Mouse (Mus musculus) CD4-positive helper T cell, adult 2 months (primary cell): ENCODE data around the gene Teddm1a.
A peak's percentile ranks its signal among the peaks of the same experiment; 100 is the strongest.
"Not testable (repeated sequence)": the region's sequence is repeated elsewhere in the genome, so short reads cannot be mapped to it uniquely, and the experiment has no call there.

Experiments used
- DNase-seq: peaks from one replicate; pipeline ENCODE4 v3.0.0-alpha.2; 2012; ENCODE audit warnings: low read depth, missing footprints, low spot score

Gene Teddm1a

DNA sequence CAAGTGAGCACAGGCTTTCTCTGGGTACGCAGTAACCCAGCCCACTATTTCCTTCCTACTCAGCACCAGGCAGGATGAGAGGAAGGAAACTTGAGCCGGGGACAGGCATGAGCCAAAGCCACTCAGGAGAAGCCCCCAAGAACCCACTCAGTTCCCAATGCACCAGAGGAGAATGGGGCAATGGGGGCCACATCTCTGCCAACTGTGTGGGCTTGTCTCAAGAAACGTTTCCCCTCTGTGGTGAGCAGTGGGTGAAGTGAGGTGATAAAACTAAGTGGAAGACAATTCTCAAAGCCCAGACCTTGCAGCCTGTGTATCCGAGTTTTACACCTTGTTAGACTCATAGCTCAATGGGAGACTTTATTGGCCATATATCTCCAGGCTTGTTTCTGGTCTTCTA is at the start of gene Teddm1a:
Gene Teddm1a (plus strand): TSS at position 301 of the 400 bp plus-strand sequence.
- DNase-seq = no peak

DNA sequence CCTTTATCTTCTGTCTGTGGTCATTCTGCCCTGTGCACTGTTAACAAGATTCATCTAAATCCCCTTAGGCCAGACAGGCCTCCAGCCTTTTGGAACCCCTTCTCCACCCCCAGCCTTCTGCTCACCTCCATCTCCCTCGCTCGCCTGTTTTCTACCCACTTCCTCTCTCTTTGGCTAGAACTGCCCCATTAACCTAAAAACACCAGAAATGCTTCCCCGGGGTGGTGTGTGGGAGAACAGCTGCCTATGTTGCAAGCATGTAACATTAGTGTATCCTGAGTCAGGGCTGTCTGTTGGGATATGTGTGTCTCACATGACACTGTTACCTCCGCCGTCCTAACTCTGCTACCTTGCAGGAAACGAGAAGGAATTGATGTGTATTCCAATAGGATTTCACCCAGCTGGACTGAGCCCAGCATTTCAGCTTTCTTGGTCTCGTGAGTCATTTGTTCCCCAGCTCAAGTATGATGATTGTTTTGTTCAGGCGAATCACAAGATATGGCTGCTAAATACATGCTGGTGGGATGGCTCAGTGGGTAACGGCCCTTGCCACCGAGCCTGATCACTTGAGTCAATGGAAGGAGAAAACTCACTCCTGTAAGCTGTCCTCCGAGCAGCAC is 49.3 kb upstream of the Teddm1a start:
- DNase-seq = peak; percentile 5

DNA sequence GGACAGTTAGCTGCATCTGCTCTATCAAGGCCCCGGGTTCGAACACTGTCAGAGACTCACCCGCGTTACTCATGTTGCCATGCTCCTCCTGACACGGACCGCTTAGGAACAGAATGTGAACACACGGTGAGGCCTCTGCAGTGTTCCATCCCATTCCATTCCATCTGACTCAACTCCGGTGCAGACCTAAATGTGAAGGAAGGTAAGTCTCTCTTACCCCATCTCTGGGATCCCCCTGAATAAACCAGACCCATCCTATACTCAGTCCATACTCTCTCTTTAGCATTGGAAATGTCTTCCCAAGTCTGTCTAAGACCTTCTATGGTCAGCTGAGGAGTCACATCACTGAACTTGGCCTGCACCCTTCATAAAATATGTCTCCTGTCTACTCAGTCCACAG is 47.5 kb upstream of the Teddm1a start, which contains the start of gene Rgsl1:
Gene Rgsl1 (minus strand): TSS at position 101 of the 400 bp plus-strand sequence.
- DNase-seq = no peak

DNA sequence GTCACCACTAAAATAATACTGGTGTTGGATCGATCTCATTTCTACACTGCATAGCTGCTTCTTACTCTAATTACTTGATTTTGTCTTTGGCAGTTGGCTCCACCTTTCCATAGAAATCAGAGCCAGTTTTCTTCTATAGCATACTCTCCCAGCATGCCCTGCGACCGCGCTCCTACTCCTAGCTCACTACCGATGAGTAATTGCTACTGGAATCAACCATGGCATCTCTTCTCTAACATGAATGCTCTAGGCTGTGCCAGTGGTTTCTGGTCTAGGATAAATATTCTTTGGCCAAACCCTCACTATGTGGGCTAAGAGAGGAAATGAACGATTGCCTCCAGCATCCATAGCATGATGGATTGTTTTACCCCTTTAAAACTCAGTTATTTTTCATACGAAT is 45.1 kb upstream of the Teddm1a start:
- no peak for DNase-seq

DNA sequence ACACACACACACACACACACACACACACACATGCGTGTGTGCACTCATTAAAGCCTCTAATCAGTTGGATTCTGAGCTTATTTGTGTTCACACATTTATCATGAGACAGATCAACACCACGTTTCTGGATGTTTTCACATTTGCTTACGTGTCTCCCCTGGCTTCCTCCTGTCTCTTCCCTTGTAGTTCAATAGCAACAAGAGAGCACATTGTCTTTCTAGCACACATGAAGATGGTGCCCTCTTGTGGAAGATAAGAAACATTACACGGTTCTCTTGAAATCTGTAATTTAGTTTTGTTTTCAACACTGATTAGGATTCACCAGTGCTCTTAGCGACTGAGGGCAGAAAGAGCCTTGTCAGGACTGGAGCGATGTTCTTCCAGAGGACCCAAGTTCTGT is 44.7 kb upstream of the Teddm1a start:
- peak; percentile 49 for DNase-seq

DNA sequence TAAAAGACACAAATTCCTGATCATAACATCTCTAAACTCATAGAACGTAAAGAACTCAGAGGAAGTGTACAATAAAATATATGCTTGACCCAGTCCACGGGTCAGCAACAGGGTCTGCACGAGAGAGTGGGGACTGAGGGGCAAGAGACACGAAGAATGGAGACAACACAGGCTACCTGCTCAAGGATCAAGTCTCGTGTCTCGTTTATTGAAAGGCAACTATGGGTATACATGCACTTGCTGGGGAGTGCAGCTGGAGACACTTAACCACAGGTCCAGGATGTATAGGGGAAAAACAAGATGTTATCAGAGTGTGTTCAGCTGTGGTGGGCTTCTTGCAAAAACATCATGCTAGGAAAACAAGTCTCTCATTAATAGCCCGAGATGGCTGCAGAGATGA is 38.8 kb upstream of the Teddm1a start:
- DNase-seq = not testable (repeated sequence)

DNA sequence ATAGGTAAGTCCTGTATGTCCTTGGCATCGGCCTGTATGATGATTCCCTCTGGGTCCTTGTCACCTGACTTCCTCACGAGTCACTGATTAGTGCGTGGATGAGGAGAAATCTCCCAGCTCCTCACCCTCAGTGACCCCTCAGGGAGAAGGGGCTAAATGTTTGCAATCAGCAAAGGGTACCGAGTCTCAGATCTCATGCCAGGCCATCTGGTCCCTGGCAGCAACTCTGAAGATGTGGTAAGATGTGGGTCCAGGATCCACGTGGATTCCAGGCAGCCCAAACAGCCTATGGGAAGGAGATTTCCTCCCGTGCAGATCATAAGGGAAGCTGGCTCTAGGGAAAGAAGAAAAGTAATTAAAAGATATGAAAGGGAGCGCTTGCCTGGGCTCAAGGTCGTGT is 35.6 kb upstream of the Teddm1a start:
- no peak for DNase-seq

DNA sequence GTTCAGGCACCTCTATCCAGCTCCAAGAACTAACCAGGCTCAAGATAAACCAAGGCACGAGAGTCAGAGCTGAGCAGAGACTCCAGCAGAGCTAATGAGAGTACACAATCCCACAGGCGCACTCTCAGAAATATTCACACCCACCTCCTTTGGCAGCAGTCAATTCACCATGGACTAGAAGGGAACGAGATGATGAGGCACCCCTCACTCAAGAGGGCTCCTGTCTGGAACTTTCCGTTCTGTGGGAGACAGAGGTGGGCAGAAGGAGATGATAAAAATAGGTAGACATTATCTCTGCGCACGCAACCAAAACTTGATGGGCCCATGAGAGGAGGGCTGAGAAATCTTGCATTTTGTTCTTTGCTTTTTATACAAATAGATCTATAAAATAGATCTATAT is 17.5 kb upstream of the Teddm1a start, which contains the start of gene Teddm1b:
Gene Teddm1b (plus strand): TSS at position 301 of the 400 bp plus-strand sequence.
- DNase-seq = no peak

DNA sequence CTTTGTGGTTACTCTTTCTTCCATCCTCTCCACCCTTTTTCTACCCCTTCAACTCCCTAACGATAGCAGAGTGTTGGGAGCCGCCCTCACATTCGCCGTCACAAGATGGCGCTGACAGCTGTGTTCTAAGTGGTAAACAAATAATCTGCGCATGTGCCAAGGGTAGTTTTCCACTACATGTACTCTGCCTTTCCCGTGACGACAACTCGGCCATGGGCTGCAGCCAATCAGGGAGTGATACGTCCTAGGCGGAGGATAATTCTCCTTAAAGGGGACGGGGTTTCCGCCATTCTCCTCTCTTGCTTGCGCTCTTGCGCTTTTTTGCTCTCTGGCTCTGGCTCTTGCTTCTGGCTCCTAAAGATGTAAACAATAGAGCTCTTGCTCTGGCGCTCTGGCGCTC is 11.2 kb upstream of the Teddm1a start:
- not testable (repeated sequence) for DNase-seq

DNA sequence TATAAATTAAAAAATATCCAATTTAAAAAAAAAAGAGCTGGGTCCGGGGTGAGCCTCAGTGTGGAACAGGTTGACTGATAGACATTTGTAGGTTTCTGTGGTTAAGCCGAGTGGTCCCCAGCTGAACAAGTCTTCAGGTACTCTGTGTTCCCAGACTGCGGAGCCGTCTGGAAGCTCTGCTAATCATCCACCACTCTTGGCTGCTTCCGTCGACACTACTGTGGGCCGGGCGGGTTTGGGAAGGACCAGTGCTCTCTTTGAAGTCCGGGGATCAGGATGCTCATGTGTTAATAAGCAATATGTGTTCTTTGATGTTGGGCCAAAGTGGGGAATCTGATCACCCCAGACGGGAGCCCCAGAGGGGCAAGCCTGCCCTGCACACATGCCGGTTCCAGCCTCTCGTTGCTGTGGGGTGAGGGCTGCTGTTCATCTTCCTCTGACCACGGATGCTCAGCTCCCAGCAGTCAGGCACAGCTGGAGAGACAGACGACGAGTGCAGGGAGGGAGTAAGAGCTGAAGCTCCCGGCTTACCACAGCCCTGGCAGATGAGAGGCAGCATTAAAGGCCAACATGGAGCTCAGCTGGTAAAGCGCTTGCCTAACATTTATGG is 5.4 kb upstream of the Teddm1a start:
- DNase-seq = no peak

DNA sequence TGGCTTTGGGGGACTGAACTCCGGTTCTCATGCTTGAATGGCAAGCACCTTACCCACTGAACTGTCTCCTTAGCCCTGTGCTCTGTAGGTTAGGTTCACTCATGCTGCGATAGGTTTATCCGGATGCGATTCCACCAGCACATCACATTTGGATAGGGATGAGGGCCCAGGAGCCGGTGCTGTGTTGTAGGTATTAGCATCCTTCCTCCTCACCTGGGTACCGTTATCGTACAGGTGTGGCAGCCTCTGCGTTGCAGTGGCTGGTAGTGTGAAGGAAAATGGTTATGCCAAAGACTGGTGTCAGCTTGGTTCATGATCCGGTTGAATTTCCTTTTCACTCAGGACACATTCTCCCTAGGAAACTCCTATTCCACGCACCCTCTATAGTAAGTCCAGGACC is 1.4 kb upstream of the Teddm1a start:
- no peak for DNase-seq

DNA sequence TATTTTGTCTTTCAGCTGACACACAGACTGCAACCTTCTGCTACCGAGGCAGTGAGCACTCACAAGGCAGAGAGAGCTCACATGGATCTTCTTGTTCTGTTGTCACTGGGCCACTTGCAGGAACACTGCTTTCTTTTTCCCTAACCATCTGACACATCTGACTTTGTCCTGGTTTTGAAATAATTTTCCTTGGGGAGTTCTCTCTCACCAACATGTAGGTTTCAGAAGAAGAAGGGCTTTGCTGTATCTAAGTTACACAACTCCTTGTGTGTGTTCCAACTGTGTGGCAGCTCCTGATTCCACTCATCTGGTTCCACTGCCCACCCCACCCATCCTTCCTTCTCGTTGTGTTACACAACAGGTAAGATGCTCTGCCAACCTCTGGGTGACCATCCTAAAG is 2.2 kb downstream of the Teddm1a start:
- DNase-seq = no peak

DNA sequence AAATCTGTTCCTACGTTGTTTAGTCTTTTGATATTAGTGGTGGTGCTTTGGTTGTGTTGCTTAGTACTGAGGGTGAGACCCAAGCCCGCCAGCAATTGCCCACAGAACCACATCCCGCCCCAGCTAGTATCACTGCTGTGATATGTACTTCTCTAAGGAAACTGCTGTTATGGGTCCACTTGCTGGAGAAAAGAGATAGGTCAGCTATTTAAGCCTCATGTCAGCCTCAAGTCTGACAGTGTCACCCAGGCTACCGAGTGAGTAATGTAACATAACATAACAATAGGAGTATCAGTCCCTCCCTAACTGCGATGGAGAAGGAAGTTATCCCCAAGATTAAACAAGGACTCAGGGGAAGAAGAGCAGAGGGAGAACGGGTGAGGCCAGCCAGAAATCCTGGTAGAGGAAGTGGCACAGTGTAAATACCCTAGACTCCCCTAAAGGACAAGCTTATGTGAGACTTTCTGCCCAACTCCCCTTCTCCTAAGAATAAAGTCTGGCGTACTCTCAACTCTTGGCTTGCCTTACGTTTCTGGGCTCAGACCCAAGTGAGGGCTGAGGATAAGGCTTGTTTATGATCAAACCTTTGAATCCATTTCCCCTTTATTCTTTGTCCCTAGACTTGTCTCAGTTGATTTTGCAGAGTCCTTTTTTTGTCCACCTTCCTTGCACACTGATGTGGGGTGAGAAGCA is 2.8 kb downstream of the Teddm1a start:
- no peak for DNase-seq

DNA sequence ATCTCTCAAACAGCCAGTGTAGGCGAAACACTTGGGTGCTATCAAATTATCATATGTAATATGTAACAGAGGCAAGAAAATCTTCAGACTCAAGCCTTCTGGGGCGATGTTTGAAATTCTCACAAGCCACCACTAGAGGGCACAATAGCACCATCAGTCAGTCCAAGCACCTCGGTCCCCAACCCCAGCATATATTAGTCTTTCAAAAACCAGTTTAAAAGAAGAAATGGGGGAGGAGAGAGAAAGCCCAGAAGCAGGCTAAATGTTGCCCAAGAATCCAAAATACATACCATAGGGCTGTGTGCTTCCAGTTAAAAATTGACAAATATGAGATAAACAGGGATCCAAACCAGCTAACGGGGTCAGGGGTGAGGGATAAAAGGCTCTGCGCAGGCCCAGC is 3.4 kb downstream of the Teddm1a start:
- DNase-seq = peak; percentile 73

DNA sequence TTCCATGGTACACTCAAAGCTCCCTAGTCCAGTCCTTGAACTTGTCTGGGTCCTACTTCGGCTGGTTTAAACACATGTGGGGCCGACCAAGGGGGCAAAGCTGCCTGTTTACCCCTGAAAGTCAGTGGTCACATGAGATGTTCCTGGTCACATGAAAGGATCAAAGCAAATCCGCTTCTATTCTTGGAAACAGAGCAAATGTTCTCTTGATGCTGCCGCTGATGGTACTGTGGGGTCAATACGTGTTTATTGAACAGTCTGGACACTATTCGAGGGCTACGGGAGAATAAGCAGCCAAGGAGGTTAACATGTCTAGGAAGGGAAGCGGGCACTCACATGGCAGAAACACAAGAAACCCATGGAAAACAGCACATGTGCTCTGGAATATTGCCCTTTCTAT is 5.7 kb downstream of the Teddm1a start:
- DNase-seq = no peak

DNA sequence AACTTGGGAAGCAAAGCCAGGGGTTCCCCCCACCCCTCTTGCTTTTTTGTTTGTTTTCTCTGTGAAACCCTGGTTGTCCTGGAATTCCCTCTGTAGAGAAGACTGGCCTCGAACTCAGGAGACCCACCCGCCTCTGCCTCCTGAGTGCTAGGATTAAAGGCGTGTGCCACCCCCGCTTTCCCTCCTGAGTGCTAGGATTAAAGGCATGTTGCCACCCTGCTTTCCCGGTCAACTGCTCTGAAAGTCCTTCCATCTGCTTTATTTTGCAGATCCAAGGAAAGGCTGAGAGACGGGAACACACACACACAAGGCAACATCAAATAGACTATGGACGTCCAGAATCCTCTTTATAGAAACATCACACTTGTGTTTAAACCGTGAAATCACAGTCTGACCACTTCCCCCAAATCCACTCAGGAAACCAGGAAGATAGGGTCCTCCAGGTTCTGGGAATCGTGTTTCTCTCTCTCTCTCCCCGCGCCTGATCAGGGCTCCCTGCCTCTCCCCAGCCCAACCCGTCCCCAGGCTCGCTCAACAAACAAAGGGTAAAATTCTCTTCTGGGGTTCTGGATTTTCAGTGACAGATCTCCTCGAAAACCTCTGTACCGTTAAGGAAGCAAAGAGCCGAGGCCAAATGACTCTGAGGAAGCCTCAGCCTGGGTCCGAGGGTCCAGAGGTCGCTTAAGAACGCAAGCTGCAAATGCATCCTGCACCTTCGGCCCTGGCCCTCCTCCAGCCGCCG is 7.6 kb downstream of the Teddm1a start:
- no peak for DNase-seq

DNA sequence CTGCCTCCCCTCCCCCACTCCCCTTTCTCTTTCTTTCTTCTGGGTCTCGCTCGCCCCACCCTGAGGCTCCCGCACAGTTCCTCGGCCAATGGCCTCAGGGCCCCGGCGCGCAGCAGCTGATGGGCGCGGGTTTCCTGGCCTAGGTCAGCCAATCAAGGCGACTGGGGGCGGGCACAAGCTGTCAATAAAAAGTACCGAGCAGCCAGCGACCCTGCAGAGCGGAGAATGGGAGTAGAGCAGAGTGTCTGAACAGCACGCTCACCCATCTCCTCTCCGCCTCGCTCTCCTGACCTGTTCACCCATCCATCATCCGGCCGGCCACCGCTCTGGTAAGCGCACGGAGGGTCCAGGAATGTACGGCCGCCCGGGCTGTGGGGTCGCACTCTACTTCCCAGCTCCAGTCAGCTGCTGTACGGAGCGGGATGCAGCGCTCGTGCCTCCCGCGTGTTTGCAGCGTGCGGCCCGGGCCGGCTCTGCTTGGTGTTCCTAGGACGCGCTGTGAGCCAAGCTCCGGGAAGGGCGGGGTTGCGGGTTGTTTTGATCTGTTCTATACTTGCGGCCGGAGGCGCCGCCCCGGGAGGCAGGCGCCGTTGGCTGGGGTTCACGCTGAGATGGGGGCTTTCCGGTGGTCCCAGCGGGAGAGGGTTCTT is 8.3 kb downstream of the Teddm1a start, which contains the start of the genes Glul and Teddm2:
Gene Glul (plus strand): TSS at position 214 of the 650 bp plus-strand sequence.
Gene Teddm2 (minus strand): TSS at position 498 of the 650 bp plus-strand sequence.
- peak; percentile 95 for DNase-seq

DNA sequence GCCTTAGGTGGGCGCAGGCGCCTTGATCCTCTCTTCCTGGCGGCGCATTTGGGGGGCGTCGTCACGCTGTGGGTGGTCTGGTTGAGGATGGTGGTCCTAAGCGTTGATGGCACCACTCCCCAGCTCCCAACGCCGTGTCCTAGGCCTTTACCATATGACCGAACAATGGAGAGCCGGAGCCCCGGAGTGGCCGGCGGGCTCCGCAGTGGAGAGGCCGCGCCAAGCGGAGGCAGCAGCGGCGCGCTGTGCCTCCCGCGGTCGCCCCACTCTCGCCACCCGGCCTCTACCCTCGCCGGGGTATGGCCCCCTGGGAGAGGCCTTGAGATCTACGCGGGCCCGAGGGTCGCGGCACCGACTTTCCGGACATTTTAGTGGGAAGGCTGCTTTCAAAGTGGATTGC is 8.8 kb downstream of the Teddm1a start:
- DNase-seq = no peak

DNA sequence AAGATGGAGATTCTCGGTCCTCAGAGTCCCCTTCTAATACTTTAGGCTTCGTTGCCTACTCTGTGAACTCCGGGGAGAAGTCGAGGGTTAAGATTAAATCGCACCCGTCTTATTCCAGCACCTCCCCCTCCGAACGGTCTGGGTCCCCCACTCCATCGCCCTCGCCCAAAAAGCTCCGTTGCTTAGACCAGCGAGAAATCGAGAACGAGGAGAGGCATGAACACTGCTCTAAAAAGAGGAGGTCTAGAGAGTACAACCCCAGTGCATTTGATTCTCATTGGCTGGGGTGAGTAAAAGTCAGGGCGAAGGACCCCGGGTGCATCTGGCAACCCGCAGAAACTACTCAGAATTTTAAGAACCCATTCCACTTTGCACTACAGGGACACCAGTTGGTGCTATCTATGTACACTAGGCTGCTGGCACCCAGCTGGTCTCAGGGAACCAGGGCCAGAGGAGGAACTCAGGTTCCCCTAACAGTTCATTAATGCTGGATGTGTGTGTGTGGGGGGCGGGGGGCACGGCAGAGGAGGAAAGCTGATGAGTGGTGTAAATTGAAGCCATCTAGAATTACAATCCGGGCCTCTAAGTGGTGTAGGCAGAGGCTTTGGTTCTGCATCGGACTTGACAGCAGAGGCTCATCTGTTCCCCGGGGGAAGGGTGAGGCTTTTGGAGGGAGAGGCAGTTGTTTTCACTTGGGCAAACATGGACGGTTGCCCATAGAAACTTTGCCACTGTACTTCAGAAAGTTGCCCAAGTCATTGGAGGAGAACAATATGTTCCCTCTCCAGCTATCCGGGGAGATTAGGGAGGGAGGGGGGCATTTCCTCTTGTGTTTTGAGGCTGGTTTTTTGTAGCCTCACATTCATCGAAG is 9.6 kb downstream of the Teddm1a start:
- DNase-seq = no peak

DNA sequence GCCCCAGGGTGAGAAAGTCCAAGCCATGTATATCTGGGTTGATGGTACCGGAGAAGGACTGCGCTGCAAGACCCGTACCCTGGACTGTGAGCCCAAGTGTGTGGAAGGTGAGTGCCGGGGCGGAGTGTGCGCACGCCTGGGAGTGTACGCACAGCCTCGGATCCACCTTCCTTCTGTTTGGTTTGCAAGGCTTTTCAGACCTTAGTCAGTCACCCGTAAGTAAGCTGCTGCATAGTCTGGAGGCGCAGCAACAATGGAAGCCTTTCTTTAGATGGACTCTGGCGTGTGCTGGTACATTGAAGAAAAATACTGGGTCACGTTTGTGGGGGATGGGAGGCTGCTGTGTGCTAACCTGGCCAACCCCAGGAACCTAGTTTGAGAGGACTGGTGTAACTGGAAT is 11.5 kb downstream of the Teddm1a start:
- no peak for DNase-seq

DNA sequence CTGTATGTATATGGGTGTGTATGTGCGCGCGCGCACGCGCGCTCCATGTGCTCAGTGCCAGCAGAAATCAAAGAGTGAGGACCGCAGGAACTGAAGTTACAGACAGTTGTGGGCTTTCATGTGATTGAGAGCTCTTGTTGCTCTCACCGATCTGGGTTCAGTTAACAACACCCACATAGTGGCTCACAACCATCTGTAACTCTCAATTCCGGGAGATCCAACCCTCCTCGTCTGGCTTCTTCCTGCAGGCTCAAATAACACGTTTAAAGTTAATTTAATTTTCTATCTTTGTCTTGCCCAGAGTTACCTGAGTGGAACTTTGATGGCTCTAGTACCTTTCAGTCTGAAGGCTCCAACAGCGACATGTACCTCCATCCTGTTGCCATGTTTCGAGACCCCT is 12.7 kb downstream of the Teddm1a start:
- DNase-seq = no peak
